Comparison of ENCODE assay signal across 8 mouse cellular contexts in the genomic region with DNA sequence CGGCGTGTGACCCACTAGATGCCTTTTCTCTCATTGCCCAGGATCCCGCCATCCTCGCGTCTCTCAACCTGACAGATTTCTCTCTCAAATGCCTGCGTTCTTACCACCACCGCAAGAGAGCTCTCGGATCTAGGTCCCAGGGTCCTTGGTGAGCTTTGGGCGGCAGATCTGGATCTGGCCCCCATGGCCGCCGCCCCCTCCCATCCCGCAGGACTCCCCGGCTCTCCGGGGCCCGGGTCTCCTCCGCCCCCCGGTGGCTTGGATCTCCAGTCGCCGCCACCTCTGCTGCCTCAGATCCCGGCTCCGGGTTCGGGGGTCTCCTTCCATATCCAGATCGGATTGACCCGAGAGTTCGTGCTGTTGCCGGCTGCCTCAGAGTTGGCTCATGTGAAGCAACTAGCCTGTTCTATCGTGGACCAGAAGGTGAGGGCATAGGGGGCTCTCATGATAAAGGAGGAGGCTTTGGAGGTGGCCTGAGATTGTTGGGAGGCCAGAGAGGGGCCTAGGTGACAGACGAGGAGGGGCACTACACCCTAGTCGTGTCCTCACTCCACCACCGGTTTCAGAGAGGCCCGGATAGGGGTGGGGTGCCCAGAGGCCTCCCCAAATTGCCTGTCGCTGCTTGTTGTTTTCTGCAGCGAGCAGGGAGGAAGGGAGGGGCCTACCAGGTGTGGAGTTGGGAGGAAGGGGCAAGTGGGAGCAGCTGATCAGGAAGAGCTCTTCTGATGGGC. TPM values are rescaled to one million over a fixed set of nuclear protein-coding genes. Genes with fewer than 3 reads are reported as not detected.
DNase-seq lines count a peak whose midpoint lies in the region; ATAC-seq and TF ChIP-seq lines count a peak whose summit lies in the region.

No protein-coding gene starts in this region.

- H3K4me3 ChIP-seq in G1E (ENCODE audit: low read depth, low read length): peak overlapping the region; percentile 76
- H3K4me3 ChIP-seq in lung, embryonic 14.5 days (ENCODE audit: low read depth, low read length): peak overlapping the region; percentile 64
- peak overlapping the region; percentile 53 for H3K4me3 ChIP-seq in olfactory bulb, adult 2 months (ENCODE audit: insufficient read depth, low read depth, low read length)

- peaks cover 59% of the 10 kb centered on the region for H3K4me1 ChIP-seq in G1E (ENCODE audit: insufficient read depth, low read depth, low read length)
- peaks cover 16% of the 10 kb centered on the region for H3K4me1 ChIP-seq in lung, embryonic 14.5 days (ENCODE audit: insufficient read depth)
- H3K4me1 ChIP-seq in olfactory bulb, adult 2 months (ENCODE audit: control insufficient read depth, insufficient read depth, low read length): peaks cover 37% of the 10 kb centered on the region

- no peaks in the 10 kb centered on the region for H3K9me3 ChIP-seq in G1E (replicated peaks)
- H3K9me3 ChIP-seq in lung, embryonic 14.5 days (ENCODE audit: low read depth, low read length): no peaks in the 10 kb centered on the region

- DNase-seq in A20 (ENCODE audit: low read depth, low spot score) (peak; percentile 75), G1E (ENCODE audit: low spot score) (peak; percentile 47)
- DNase-seq in heart, adult 18-20 months: peak; percentile 70 to 82
- peak; percentile 35 for DNase-seq in kidney, adult 11 months
- peak; percentile 41 for DNase-seq in lung, embryonic 14.5 days
- no peak for DNase-seq in left cerebral cortex, postnatal 36 days (ENCODE audit: low spot score in 2 of 2)
- DNase-seq in yolk sac, embryonic 10.5 days (ENCODE audit: low spot score): no peak

- no peaks in the 10 kb centered on the region for H3K27me3 ChIP-seq in G1E (ENCODE audit: insufficient read depth, low read length)
- H3K27me3 ChIP-seq in lung, embryonic 14.5 days (ENCODE audit: insufficient read depth, low read length): no peaks in the 10 kb centered on the region

- TF ChIP-seq POLR2A in olfactory bulb, adult 2 months (IDR thresholded peaks at IDR 0.05; ENCODE audit: insufficient read depth, low read depth, low read length): no peak

- H3K4me2 ChIP-seq in lung, embryonic 14.5 days: peak overlapping the region; percentile 98

- no peak for TF ChIP-seq CTCF in G1E (IDR thresholded peaks at IDR 0.05; ENCODE audit: low read depth, low read length)
- peak; percentile 4; the same call in 1 of the 2 replicates for TF ChIP-seq CTCF in lung, embryonic 14.5 days (IDR thresholded peaks at IDR 0.05; ENCODE audit: low read depth)
- TF ChIP-seq CTCF in olfactory bulb, adult 2 months (IDR thresholded peaks at IDR 0.05; ENCODE audit: insufficient read depth, low read depth, low read length): no peak

- intact Hi-C loops in left cerebral cortex, postnatal 36 days (cut with DNase I): no loop called here

- peak overlapping the region; percentile 86 for H3K27ac ChIP-seq in lung, embryonic 14.5 days (ENCODE audit: low read depth)
- no peak overlapping the region; the same call in 1 of the 2 replicates for H3K27ac ChIP-seq in olfactory bulb, adult 2 months (ENCODE audit: insufficient read depth, low read depth, low read length)

- 1% methylated on average over 33 of the region's 33 CpGs for WGBS in lung, embryonic 14.5 days
- 6% methylated on average over 33 of the region's 33 CpGs for WGBS in olfactory bulb, adult 2 months

- peak overlapping the region; percentile 75 for H3K9ac ChIP-seq in lung, embryonic 14.5 days

- peaks cover 68% of the 10 kb centered on the region for H3K36me3 ChIP-seq in G1E (replicated peaks)
- H3K36me3 ChIP-seq in lung, embryonic 14.5 days (ENCODE audit: insufficient read depth): peaks cover 40% of the 10 kb centered on the region

- ATAC-seq in G1E (ENCODE audit: extremely low read depth, insufficient number of reproducible peaks, low FRiP score, poor library complexity, severe bottlenecking): no peak
- no peak for ATAC-seq in lung, embryonic 14.5 days (ENCODE audit: insufficient read depth)

RNA-seq across cellular contexts. Expression of a gene that starts 0.9 kb away (rescaled TPM):
- 23.6 and 28.7 TPM in 2 replicates for total RNA-seq in G1E (2014; fragmentation: Nextera tagmentation)
- total RNA-seq in G1E (2017): 3.9 and 4.4 TPM in 2 replicates
- polyA plus RNA-seq in G1E (2012): 13.6 and 22.4 TPM in 2 replicates
- 10 to 100 TPM; 19.7 to 22.2 TPM for total RNA-seq in heart, adult 18-20 months (2021)
- polyA plus RNA-seq in lung, embryonic 14.5 days (2014; fragmentation: Nextera tagmentation; extraction: Ambion mirVana): 19.6 and 20.2 TPM in 2 replicates
- not detected in 2 replicates for polyA plus RNA-seq in olfactory bulb, adult 2 months (2012; ENCODE audit: insufficient read depth, insufficient read length, low replicate concordance, missing spikeins)
- 1 to 10 TPM; 3.1 to 7.1 TPM for total RNA-seq in left cerebral cortex, postnatal 36 days (2021)

RNA-seq across cellular contexts. Expression of a gene that starts 27.1 kb away (rescaled TPM):
- total RNA-seq in G1E (2014; fragmentation: Nextera tagmentation) (12.3 and 18.0 TPM in 2 replicates), G1E (2017) (10.5 and 11.3 TPM in 2 replicates)
- polyA plus RNA-seq in G1E (2012): 30.6 and 32.9 TPM in 2 replicates
- 10 to 100 TPM; 49.1 to 53.1 TPM for total RNA-seq in heart, adult 18-20 months (2021)
- polyA plus RNA-seq in lung, embryonic 14.5 days (2014; fragmentation: Nextera tagmentation; extraction: Ambion mirVana): 27.7 and 31.9 TPM in 2 replicates
- polyA plus RNA-seq in olfactory bulb, adult 2 months (2012; ENCODE audit: insufficient read depth, insufficient read length, low replicate concordance, missing spikeins): not detected in 2 replicates
- total RNA-seq in left cerebral cortex, postnatal 36 days (2021): 10 to 100 TPM; 50.4 to 62.8 TPM

RNA-seq across cellular contexts. Expression of a gene that starts 27.9 kb away (rescaled TPM):
- 40.3 and 67.7 TPM in 2 replicates for total RNA-seq in G1E (2014; fragmentation: Nextera tagmentation)
- total RNA-seq in G1E (2017): 33.8 and 38.9 TPM in 2 replicates
- 62.4 and 64.4 TPM in 2 replicates for polyA plus RNA-seq in G1E (2012)
- total RNA-seq in heart, adult 18-20 months (2021): 10 to 100 TPM; 50.3 to 60.0 TPM
- polyA plus RNA-seq in lung, embryonic 14.5 days (2014; fragmentation: Nextera tagmentation; extraction: Ambion mirVana): 117 and 134 TPM in 2 replicates
- not detected in 2 replicates for polyA plus RNA-seq in olfactory bulb, adult 2 months (2012; ENCODE audit: insufficient read depth, insufficient read length, low replicate concordance, missing spikeins)
- total RNA-seq in left cerebral cortex, postnatal 36 days (2021): 100 to 1,000 TPM; 310 to 320 TPM

RNA-seq across cellular contexts. Expression of a gene that starts 31.5 kb away (rescaled TPM):
- total RNA-seq in G1E (2014; fragmentation: Nextera tagmentation) (0.30 TPM in 1 of 2 replicates, not detected in the other), G1E (2017) (0.05 and 0.12 TPM in 2 replicates)
- polyA plus RNA-seq in G1E (2012): 0.28 and 0.30 TPM in 2 replicates
- 1 to 10 TPM; 8.7 to 9.4 TPM for total RNA-seq in heart, adult 18-20 months (2021)
- polyA plus RNA-seq in lung, embryonic 14.5 days (2014; fragmentation: Nextera tagmentation; extraction: Ambion mirVana): 6.6 and 7.8 TPM in 2 replicates
- not detected in 2 replicates for polyA plus RNA-seq in olfactory bulb, adult 2 months (2012; ENCODE audit: insufficient read depth, insufficient read length, low replicate concordance, missing spikeins)
- 100 to 1,000 TPM; 179 to 210 TPM for total RNA-seq in left cerebral cortex, postnatal 36 days (2021)

RNA-seq across cellular contexts. Expression of a gene that starts 48.0 kb away (rescaled TPM):
- total RNA-seq in G1E (2014; fragmentation: Nextera tagmentation) (not detected in 2 replicates), G1E (2017) (0.23 TPM in 1 of 2 replicates, not detected in the other)
- polyA plus RNA-seq in G1E (2012): not detected in 2 replicates
- total RNA-seq in heart, adult 18-20 months (2021): under 1 TPM in 1 of 2 experiments, not detected in 1; 0.47 TPM
- 10.8 and 11.1 TPM in 2 replicates for polyA plus RNA-seq in lung, embryonic 14.5 days (2014; fragmentation: Nextera tagmentation; extraction: Ambion mirVana)
- not detected in 2 replicates for polyA plus RNA-seq in olfactory bulb, adult 2 months (2012; ENCODE audit: insufficient read depth, insufficient read length, low replicate concordance, missing spikeins)
- total RNA-seq in left cerebral cortex, postnatal 36 days (2021): 1 to 10 TPM; 2.8 to 4.0 TPM

Comparison
In these comparisons a context has a peak if more than half of its experiments do, and no peak if none do; other contexts are left out.
1. DNase-seq: peak in A20 (single experiment), G1E (single experiment), heart, adult 18-20 months (2 of 2), kidney, adult 11 months (single experiment) and lung, embryonic 14.5 days (single experiment); none in left cerebral cortex, postnatal 36 days (0 of 2) and yolk sac, embryonic 10.5 days (single experiment).
2. RNA of a gene that starts 27.9 kb away (total RNA-seq): 310 to 320 TPM in left cerebral cortex, postnatal 36 days; 50.3 to 60.0 TPM in heart, adult 18-20 months and 33.8 to 67.7 TPM in G1E; every median in the first group is over 4 times any median in the second.
3. Peak in every context shown above with its lines, with median percentiles within 50 percentile points of each other: H3K4me3 ChIP-seq.